In genomic region chr17:34861704-34862415, GRCm38 (mm10) we compare ENCODE assay signal across 12 mouse cellular contexts. TPM values are rescaled to one million over a fixed set of nuclear protein-coding genes. Genes with fewer than 3 reads are reported as not detected.
DNase-seq lines count a peak whose midpoint lies in the region; ATAC-seq and TF ChIP-seq lines count a peak whose summit lies in the region.
"Had no signal": no experiment of that assay in that cellular context is flagged by ENCODE, and none has a peak within 500 bp of the region (broad histone marks: within the 10 kb centered on the region; RNA-seq: fewer than 3 reads in every experiment).

No protein-coding gene starts in this region.

- no peaks in the 10 kb centered on the region for H3K9me3 ChIP-seq in stomach, embryonic 15.5 days
- H3K9me3 ChIP-seq in hindbrain, embryonic 16.5 days (ENCODE audit: control insufficient read depth, low read length), result no peaks in the 10 kb centered on the region
- H3K9me3 ChIP-seq: forebrain, embryonic 13.5 days; hindbrain, embryonic 10.5 days had no signal

- H3K27me3 ChIP-seq in liver, adult 2 months (ENCODE audit: control insufficient read depth, insufficient read depth, low read length), result no peaks in the 10 kb centered on the region
- no peaks in the 10 kb centered on the region for H3K27me3 ChIP-seq in stomach, embryonic 15.5 days (replicated peaks)
- H3K27me3 ChIP-seq in hindbrain, embryonic 16.5 days (replicated peaks; ENCODE audit: control insufficient read depth, insufficient read depth, low read length), result no peaks in the 10 kb centered on the region

- peak overlapping the region; percentile 80 for H3K9ac ChIP-seq in liver, adult 2 months (ENCODE audit: low read depth, low read length)
- H3K9ac ChIP-seq in stomach, embryonic 15.5 days, result no peak overlapping the region
- no peak overlapping the region; the same call in 1 of the 2 replicates for H3K9ac ChIP-seq in hindbrain, embryonic 16.5 days (ENCODE audit: low read depth, low read length)
- H3K9ac ChIP-seq: forebrain, embryonic 13.5 days had no signal

- no peak for TF ChIP-seq POLR2A in lung, adult 2 months (IDR thresholded peaks at IDR 0.05; ENCODE audit: borderline replicate concordance, extremely low read depth, low read depth, low read length)
- peak; percentile 60; the same call in 1 of the 2 replicates for TF ChIP-seq POLR2A in liver, adult 2 months (IDR thresholded peaks at IDR 0.05; ENCODE audit: extremely low read depth, insufficient read depth, low read length)

- H3K4me3 ChIP-seq in lung, adult 2 months (replicated peaks; ENCODE audit: extremely low read depth, low read depth, low read length), result no peak overlapping the region
- H3K4me3 ChIP-seq in liver, adult 2 months (ENCODE audit: insufficient read depth, low read depth, low read length), result peak overlapping the region; percentile 76
- no peak overlapping the region for H3K4me3 ChIP-seq in stomach, embryonic 15.5 days (replicated peaks)
- no peak overlapping the region for H3K4me3 ChIP-seq in hindbrain, embryonic 16.5 days (ENCODE audit: low read length)
- H3K4me3 ChIP-seq: forebrain, embryonic 13.5 days; hindbrain, embryonic 10.5 days had no signal

- ATAC-seq in stomach, embryonic 15.5 days (ENCODE audit: insufficient read depth, low FRiP score, low read depth), result peak; percentile 52
- ATAC-seq in hindbrain, embryonic 16.5 days, result no peak
- ATAC-seq: forebrain, embryonic 13.5 days had no signal

- peak; percentile 34 for DNase-seq in lung, postnatal 10 days
- no peak for DNase-seq in lung, adult 2 months
- DNase-seq in kidney, adult 8-10 months, result peak; percentile 78
- peak; percentile 98 for DNase-seq in liver, adult 2 months (ENCODE audit: extremely low read depth, low read depth, low spot score)
- no peak for DNase-seq in left cerebral cortex, postnatal 10 days (ENCODE audit: extremely low spot score in 1 of 2, low spot score in 2 of 2)

- peaks cover 49% of the 10 kb centered on the region for H3K36me3 ChIP-seq in liver, adult 2 months (ENCODE audit: control insufficient read depth, insufficient read depth, low read length)
- peaks cover 6% of the 10 kb centered on the region for H3K36me3 ChIP-seq in stomach, embryonic 15.5 days
- H3K36me3 ChIP-seq in hindbrain, embryonic 16.5 days (ENCODE audit: control insufficient read depth, insufficient read depth, low read length), result no peaks in the 10 kb centered on the region

- WGBS in lung, adult 2 months, result 53% methylated on average over 13 of the region's 13 CpGs
- 22% methylated on average over 13 of the region's 13 CpGs for WGBS in liver, adult 2 months
- 59% methylated on average over 13 of the region's 13 CpGs for WGBS in stomach, embryonic 15.5 days
- 69% methylated on average over 13 of the region's 13 CpGs for WGBS in hindbrain, embryonic 16.5 days

- no peak overlapping the region for H3K4me2 ChIP-seq in stomach, embryonic 15.5 days
- H3K4me2 ChIP-seq in hindbrain, embryonic 16.5 days (ENCODE audit: low read length), result no peak overlapping the region
- H3K4me2 ChIP-seq: forebrain, embryonic 13.5 days had no signal

- no peaks in the 10 kb centered on the region for H3K4me1 ChIP-seq in lung, adult 2 months (ENCODE audit: control insufficient read depth, insufficient read depth, low read length)
- H3K4me1 ChIP-seq in liver, adult 2 months (ENCODE audit: control insufficient read depth, insufficient read depth, low read length), result peaks cover 47% of the 10 kb centered on the region
- H3K4me1 ChIP-seq in stomach, embryonic 15.5 days, result no peaks in the 10 kb centered on the region
- no peaks in the 10 kb centered on the region for H3K4me1 ChIP-seq in hindbrain, embryonic 16.5 days (ENCODE audit: control insufficient read depth, insufficient read depth, low read depth, low read length)
- H3K4me1 ChIP-seq: forebrain, embryonic 13.5 days; hindbrain, embryonic 10.5 days had no signal

- intact Hi-C loops in left cerebral cortex, postnatal 10 days (cut with DNase I), result no loop called here

- peak overlapping the region; percentile 99 for H3K27ac ChIP-seq in liver, adult 2 months (replicated peaks; ENCODE audit: insufficient read depth, low read depth, low read length)
- no peak overlapping the region for H3K27ac ChIP-seq in stomach, embryonic 15.5 days
- H3K27ac ChIP-seq in hindbrain, embryonic 16.5 days (ENCODE audit: low read depth, low read length), result no peak overlapping the region
- H3K27ac ChIP-seq: forebrain, embryonic 13.5 days; hindbrain, embryonic 10.5 days; macrophage had no signal

- no peak for TF ChIP-seq CTCF in lung, adult 2 months (IDR thresholded peaks at IDR 0.05; ENCODE audit: insufficient read depth, low read length)
- TF ChIP-seq CTCF in liver, adult 2 months (IDR thresholded peaks at IDR 0.05; ENCODE audit: low read depth, low read length), result no peak

- H3K79me2 ChIP-seq in liver, adult 2 months (ENCODE audit: control insufficient read depth, insufficient read depth, low read length), result peaks cover 4% of the 10 kb centered on the region; the same call in 1 of the 2 replicates

RNA-seq across cellular contexts. Expression of gene Cfb, which starts 0.5 kb away (rescaled TPM):
- polyA plus RNA-seq in lung, adult 2 months (2012; rRNA removed), result 20.8 and 23.8 TPM in 2 replicates
- 1,474 and 1,577 TPM in 2 replicates for total RNA-seq in liver, adult 2 months (2014; rRNA removed)
- 709 and 764 TPM in 2 replicates for polyA plus RNA-seq in liver, adult 2 months (2012; rRNA removed)
- polyA plus RNA-seq in stomach, embryonic 15.5 days (2015; fragmentation: Nextera tagmentation; extraction: Ambion mirVana), result 20.8 and 30.4 TPM in 2 replicates
- total RNA-seq in left cerebral cortex, postnatal 10 days (2021), result under 1 TPM; 0.51 to 0.62 TPM
- polyA plus RNA-seq in hindbrain, embryonic 16.5 days (2015; fragmentation: Nextera tagmentation; extraction: Ambion mirVana), result 1.6 and 2.1 TPM in 2 replicates

RNA-seq across cellular contexts. Expression of gene Nelfe, which starts 11.7 kb away (rescaled TPM):
- polyA plus RNA-seq in lung, adult 2 months (2012; rRNA removed), result 22.4 and 23.2 TPM in 2 replicates
- total RNA-seq in liver, adult 2 months (2014; rRNA removed), result 21.9 and 22.0 TPM in 2 replicates
- polyA plus RNA-seq in liver, adult 2 months (2012; rRNA removed), result 14.9 and 17.1 TPM in 2 replicates
- polyA plus RNA-seq in stomach, embryonic 15.5 days (2015; fragmentation: Nextera tagmentation; extraction: Ambion mirVana), result 87.8 and 103 TPM in 2 replicates
- total RNA-seq in left cerebral cortex, postnatal 10 days (2021), result 10 to 100 TPM; 28.1 to 28.4 TPM
- 78.9 and 83.3 TPM in 2 replicates for polyA plus RNA-seq in hindbrain, embryonic 16.5 days (2015; fragmentation: Nextera tagmentation; extraction: Ambion mirVana)

RNA-seq across cellular contexts. Expression of gene Skiv2l, which starts 11.8 kb away (rescaled TPM):
- polyA plus RNA-seq in lung, adult 2 months (2012; rRNA removed), result 77.8 and 94.8 TPM in 2 replicates
- 32.0 and 39.4 TPM in 2 replicates for total RNA-seq in liver, adult 2 months (2014; rRNA removed)
- 51.1 and 61.7 TPM in 2 replicates for polyA plus RNA-seq in liver, adult 2 months (2012; rRNA removed)
- polyA plus RNA-seq in stomach, embryonic 15.5 days (2015; fragmentation: Nextera tagmentation; extraction: Ambion mirVana), result 39.5 and 48.8 TPM in 2 replicates
- 10 to 100 TPM; 66.7 to 78.0 TPM for total RNA-seq in left cerebral cortex, postnatal 10 days (2021)
- 57.1 and 62.6 TPM in 2 replicates for polyA plus RNA-seq in hindbrain, embryonic 16.5 days (2015; fragmentation: Nextera tagmentation; extraction: Ambion mirVana)

RNA-seq across cellular contexts. Expression of gene Zbtb12, which starts 17.4 kb away (rescaled TPM):
- 10.6 and 12.3 TPM in 2 replicates for polyA plus RNA-seq in lung, adult 2 months (2012; rRNA removed)
- total RNA-seq in liver, adult 2 months (2014; rRNA removed), result 1.8 and 3.2 TPM in 2 replicates
- polyA plus RNA-seq in liver, adult 2 months (2012; rRNA removed), result 3.3 and 4.6 TPM in 2 replicates
- 2.7 and 3.0 TPM in 2 replicates for polyA plus RNA-seq in stomach, embryonic 15.5 days (2015; fragmentation: Nextera tagmentation; extraction: Ambion mirVana)
- 1 to 10 TPM; 6.3 to 6.8 TPM for total RNA-seq in left cerebral cortex, postnatal 10 days (2021)
- 9.2 and 9.6 TPM in 2 replicates for polyA plus RNA-seq in hindbrain, embryonic 16.5 days (2015; fragmentation: Nextera tagmentation; extraction: Ambion mirVana)

RNA-seq across cellular contexts. Expression of gene Gm20547, which starts 20.0 kb away (rescaled TPM):
- not detected in 2 replicates for polyA plus RNA-seq in lung, adult 2 months (2012; rRNA removed)
- 1.1 TPM in 1 of 2 replicates, not detected in the other for total RNA-seq in liver, adult 2 months (2014; rRNA removed)
- 0.09 TPM in 1 of 2 replicates, not detected in the other for polyA plus RNA-seq in liver, adult 2 months (2012; rRNA removed)
- not detected in 2 replicates for polyA plus RNA-seq in stomach, embryonic 15.5 days (2015; fragmentation: Nextera tagmentation; extraction: Ambion mirVana)
- total RNA-seq in left cerebral cortex, postnatal 10 days (2021), result not detected
- not detected in 2 replicates for polyA plus RNA-seq in hindbrain, embryonic 16.5 days (2015; fragmentation: Nextera tagmentation; extraction: Ambion mirVana)
- total RNA-seq: heart, adult 18-20 months had no signal
- polyA plus RNA-seq: forebrain, embryonic 13.5 days; hindbrain, embryonic 10.5 days; macrophage; testis, adult 2 months had no signal

Comparison
In these comparisons a context has a peak if more than half of its experiments do, and no peak if none do; other contexts are left out.
1. DNase-seq: peak in lung, postnatal 10 days (single experiment), kidney, adult 8-10 months (2 of 2) and liver, adult 2 months (single experiment); none in lung, adult 2 months (single experiment) and left cerebral cortex, postnatal 10 days (0 of 2).
2. RNA of gene Cfb, which starts 0.5 kb away (polyA plus RNA-seq): 709 to 764 TPM in liver, adult 2 months; 20.8 to 30.4 TPM in stomach, embryonic 15.5 days, 20.8 to 23.8 TPM in lung, adult 2 months and 1.6 to 2.1 TPM in hindbrain, embryonic 16.5 days; every median in the first group is over 10 times any median in the second.